Mouse (Mus musculus) frontal cortex, adult 2 months (tissue): ENCODE data around the gene Wdr70. TPM values are rescaled to one million over a fixed set of nuclear protein-coding genes. Genes with fewer than 3 reads are reported as not detected.

ENCODE experiments used
- DNase-seq, 2 experiments: peaks; one replicate each; pipeline ENCODE4 v3.0.0; 2022; ENCODE audit warnings: low spot score in 1 of 2; ENCODE audit errors: extremely low spot score in 1 of 2
- polyA plus RNA-seq: library from polyadenylated mRNA; depleted of rRNA; stranded (reverse); fragments of >200 nt; gene quantifications from 2 replicates; pipeline ENCODE4 v1.2.3, GENCODE M21; 2012

Wdr70 gene
- polyA plus RNA-seq, 1 experiment: 30.3 TPM

DNA sequence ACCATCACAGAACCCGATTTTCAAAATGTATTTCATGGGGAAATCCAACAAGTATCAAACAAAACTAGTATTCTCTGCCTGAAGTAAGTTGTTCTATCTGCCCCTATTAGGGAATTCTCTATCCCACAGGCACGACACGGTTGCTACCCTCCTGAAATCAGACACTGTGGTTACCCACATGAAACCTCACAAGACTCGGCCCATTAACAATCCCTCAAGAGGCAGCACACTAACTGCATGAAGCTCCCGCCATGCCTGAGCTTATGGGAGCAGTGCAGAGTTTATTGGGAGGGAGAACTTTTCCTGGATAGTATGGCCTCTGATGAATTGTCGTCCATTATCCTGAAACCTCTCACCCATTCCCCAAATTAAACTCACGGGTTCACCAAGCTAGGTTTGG is 67.8 kb downstream of the Wdr70 start:
- no peak for DNase-seq

- DNase-seq: peak; percentile 49 to 79
Observed at GRCm38 (mm10) chr15:8030643-8031042, 68.4 kb downstream of the Wdr70 start.

DNA sequence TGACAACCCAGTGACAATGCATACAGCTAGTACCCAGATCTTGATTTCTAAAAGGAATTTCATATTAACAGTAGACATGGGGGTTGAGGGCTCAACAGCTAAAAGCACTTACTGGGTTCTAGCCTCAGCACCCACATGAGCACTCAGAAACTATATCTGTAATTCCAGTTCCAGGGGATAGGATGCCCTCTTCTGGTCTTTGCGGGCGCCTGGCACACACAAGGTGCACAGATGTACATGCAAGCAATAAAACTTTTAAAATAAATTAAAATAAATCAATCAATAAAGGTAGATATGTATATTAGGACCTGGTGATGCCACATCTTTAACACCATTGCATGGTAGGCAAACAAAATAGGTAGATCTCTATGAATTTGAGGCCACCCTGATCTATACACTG is 71.5 kb downstream of the Wdr70 start:
- DNase-seq: peak in 1 of 2 experiments; percentile 10

GRCm38 (mm10) chr15:8011418-8011817 is 87.6 kb downstream of the Wdr70 start:
- DNase-seq: peak in 1 of 2 experiments; percentile 23

DNA sequence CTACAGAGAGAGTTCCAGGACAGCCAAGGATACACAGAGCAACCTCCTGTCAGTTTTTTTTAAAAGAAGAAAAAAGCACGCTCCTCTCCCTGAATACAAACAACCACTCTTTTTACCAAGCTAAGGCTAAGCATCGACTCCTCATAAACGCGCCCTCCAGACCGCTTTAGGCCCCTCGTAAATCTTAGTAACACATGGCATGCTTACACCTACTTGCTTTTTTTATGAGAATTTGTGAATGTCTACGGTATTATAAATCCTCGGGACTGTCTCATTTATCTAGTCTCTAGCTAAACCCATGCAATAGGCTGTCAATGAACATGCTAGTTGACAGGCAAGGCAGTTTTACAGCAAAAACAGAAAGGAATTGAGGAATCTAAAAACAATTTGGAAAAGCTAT is 91.6 kb downstream of the Wdr70 start:
- DNase-seq: no peak

- no peak for DNase-seq
Observed at GRCm38 (mm10) chr15:8006056-8006455, 93.0 kb downstream of the Wdr70 start.

- no peak for DNase-seq
Observed at GRCm38 (mm10) chr15:8005506-8005905, 93.5 kb downstream of the Wdr70 start.

GRCm38 (mm10) chr15:8003789-8004188 is 95.2 kb downstream of the Wdr70 start:
- DNase-seq: no peak

- no peak for DNase-seq
Observed at GRCm38 (mm10) chr15:7998843-7999546, 100.0 kb downstream of the Wdr70 start.

DNA sequence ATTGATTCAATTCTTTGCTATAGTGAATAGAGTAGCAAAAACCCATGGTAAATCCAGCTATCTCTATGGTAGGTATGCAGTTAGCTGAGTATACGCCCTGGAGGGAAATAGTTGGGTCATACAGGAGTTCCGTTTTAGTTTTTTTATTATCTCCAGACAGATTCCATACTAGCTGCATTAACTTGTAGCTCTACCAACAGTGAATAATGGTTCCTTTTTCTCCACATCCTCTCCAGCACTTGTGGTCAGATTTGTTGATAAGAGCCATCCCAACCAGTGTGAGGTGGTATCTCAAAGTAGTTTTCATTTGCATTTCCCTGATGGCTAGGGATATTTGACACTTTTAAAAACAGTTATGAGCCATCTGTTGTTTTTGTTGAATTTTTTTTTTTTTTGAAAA is 100.9 kb downstream of the Wdr70 start:
- no peak for DNase-seq

DNA sequence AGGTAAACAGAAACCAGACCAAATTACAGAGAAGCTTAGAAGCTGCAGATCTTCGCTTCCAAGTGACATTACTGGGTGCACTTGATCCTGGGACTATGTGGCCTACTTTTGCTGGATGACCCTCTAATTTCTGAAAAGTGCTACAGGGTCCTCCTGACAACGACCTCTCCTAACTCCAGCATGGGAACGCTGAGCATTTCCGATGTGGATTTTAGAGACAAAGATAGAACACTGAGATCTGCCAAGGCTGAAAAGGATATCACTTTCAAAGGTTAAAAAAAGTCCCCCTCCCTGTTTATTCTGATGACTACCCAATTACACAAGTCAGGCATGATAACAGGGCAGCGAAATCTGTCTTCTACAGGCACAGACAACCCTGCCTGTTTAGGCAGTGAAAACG is 105.3 kb downstream of the Wdr70 start:
- DNase-seq: peak in 1 of 2 experiments; percentile 16

DNA sequence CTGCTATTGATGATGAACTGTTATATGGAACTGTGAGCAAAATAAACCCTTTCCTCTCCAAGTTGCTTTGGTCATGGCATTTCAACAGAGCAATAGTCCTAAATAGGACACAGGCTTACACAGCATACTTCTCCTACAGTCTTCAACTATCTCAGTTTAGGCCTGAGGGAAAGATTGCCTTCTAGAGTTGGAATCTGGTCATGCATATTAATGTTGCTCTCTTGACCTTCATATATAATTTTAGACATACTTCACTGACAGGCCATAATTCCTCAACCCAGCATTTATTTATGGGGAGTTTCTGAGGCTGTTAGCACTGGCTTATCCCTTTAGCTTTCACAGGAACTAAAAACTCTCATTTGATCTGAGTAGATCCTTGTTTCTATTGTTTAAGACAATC is 108.9 kb downstream of the Wdr70 start:
- DNase-seq: no peak

DNA sequence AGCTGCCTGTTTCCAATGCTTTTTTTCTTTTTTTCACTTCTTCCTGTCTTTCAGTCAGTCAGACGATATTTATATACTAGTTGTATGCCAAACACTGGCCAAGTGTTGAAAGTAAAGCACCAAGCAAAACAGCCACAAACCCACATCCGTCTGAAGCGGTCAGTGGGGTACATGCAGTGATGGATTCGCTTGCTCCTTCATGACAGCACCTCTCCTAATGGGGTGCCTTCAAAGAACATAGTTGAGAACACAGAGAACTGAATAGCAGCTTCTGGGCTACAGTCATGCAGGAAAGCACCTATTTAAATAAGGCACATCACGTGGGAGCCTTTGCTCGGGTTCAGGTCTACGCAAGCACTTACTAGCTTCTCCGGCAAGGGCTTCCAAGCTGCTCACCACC is 111.6 kb downstream of the Wdr70 start:
- DNase-seq: no peak

- no peak for DNase-seq
Observed at GRCm38 (mm10) chr15:7986274-7986673, 112.7 kb downstream of the Wdr70 start.

- no peak for DNase-seq
Observed at GRCm38 (mm10) chr15:7978640-7979039, 120.4 kb downstream of the Wdr70 start.

- no peak for DNase-seq
Observed at GRCm38 (mm10) chr15:7976775-7977174, 122.2 kb downstream of the Wdr70 start.

- no peak for DNase-seq
Observed at GRCm38 (mm10) chr15:7974368-7974767, 124.6 kb downstream of the Wdr70 start.

DNA sequence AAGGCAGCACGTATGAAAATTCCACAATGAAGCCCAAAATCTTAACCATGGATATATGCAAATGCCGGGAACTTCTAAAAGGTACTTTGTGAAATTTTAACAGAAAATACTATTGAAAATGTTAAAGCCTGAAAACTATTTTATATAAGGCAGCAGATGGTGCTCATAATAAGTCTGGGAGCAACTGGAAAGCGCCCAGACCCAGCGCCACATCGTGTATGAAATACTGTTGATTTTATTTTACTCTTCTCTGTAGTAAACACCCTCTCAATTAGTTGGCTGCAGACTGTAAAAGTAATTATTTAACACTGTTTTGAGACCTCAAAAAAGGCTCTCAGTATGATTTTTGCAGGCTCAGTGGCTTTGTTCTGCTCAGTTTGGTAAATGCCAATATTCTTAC is 126.5 kb downstream of the Wdr70 start:
- peak in 1 of 2 experiments; percentile 15 for DNase-seq

GRCm38 (mm10) chr15:7962786-7963185 is 136.2 kb downstream of the Wdr70 start:
- no peak for DNase-seq

DNA sequence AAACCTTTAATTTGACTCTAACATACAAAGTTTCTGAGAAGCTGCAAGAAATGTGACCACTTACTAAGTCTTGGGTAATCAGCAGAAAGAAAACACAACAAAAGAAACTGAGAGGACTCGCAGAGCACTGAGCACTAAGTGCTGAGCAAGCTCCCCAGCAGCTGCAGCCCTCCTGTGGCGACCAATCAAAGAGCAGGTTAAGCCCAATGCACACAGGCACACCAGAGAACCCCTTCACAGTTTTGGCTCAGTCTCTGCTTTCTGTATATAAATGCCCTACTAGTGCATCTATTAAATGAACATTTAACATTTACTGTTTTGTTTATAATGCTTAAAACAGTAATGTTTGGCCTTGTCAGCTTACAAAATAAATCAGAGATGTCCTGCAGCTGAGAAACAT is 137.5 kb downstream of the Wdr70 start:
- no peak for DNase-seq

DNA sequence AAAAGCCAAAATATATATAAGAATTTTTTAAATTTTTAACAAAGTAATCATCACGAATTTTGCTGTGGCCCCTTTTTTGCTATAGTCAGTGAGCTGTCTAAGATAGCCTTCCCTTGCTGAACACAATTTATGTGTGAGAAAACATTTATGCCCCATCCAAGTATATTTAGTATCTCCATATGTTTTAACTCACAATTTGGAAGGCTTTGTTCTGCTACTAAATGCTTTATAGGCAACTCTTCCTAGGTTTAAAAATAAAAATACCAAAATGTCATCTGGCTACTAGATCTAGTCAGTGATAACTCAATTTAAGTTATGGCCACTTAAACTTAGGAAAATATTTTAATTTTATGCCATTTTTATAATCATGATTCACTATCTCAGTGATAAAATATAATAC is 142.1 kb downstream of the Wdr70 start:
- no peak for DNase-seq

DNA sequence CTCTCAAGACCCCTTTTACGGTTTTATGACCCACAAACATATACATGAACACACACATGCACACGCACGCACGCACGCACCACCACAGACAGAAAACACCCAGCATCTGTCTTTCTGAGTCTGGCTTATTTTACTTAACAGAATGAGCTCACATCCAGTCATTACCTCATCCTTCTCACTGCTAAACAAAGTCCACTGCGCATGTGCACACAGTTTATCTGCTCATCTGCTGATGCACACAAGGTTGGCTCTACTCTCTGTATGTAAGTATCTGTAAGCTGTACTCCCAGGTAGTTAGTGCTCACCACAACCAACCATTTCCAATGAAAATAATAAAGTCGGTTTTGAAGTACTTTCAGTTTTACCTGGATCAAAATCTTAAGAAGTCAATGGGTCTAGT is 148.4 kb downstream of the Wdr70 start:
- DNase-seq: no peak

- DNase-seq: no peak
Observed at GRCm38 (mm10) chr15:7941690-7942089, 157.3 kb downstream of the Wdr70 start.
